Mouse (Mus musculus): Measurements from ENCODE around the gene Slc22a1.

The Slc22a1 gene

GRCm38 (mm10) chr17:12675646-12676045 lies at the start of gene Slc22a1:
TSS of gene Slc22a1 (minus strand) at chr17:12675829.
- DNase-seq, result peak; percentile 93

GRCm38 (mm10) chr17:12724767-12725744 lies 49.4 kb upstream of the Slc22a1 start:
- DNase-seq, result peak; percentile 39

- DNase-seq, result peak; percentile 33
Observed at GRCm38 (mm10) chr17:12723986-12724766, 48.5 kb upstream of the Slc22a1 start.

- peak; percentile 21 for DNase-seq
Observed at GRCm38 (mm10) chr17:12722622-12723021, 47.0 kb upstream of the Slc22a1 start.

GRCm38 (mm10) chr17:12721118-12721886 lies 45.7 kb upstream of the Slc22a1 start:
- DNase-seq, result no peak

- no peak for DNase-seq
Observed at GRCm38 (mm10) chr17:12718251-12718650, 42.6 kb upstream of the Slc22a1 start.

GRCm38 (mm10) chr17:12717445-12717844 lies 41.8 kb upstream of the Slc22a1 start:
- DNase-seq, result no peak

GRCm38 (mm10) chr17:12715032-12715431 lies 39.4 kb upstream of the Slc22a1 start:
- no peak for DNase-seq

- DNase-seq, result peak; percentile 19
Observed at GRCm38 (mm10) chr17:12714080-12714561, 38.5 kb upstream of the Slc22a1 start.

GRCm38 (mm10) chr17:12712993-12713392 lies 37.4 kb upstream of the Slc22a1 start:
- DNase-seq, result no peak

GRCm38 (mm10) chr17:12712191-12712590 lies 36.6 kb upstream of the Slc22a1 start:
- DNase-seq, result no peak

GRCm38 (mm10) chr17:12710976-12711375 lies 35.3 kb upstream of the Slc22a1 start:
- DNase-seq, result no peak

- no peak for DNase-seq
Observed at GRCm38 (mm10) chr17:12710050-12710780, 34.6 kb upstream of the Slc22a1 start.

GRCm38 (mm10) chr17:12708398-12708797 lies 32.8 kb upstream of the Slc22a1 start:
- no peak for DNase-seq

GRCm38 (mm10) chr17:12706590-12707049 lies 31.0 kb upstream of the Slc22a1 start:
- DNase-seq, result no peak

- no peak for DNase-seq
Observed at GRCm38 (mm10) chr17:12702901-12703300, 27.3 kb upstream of the Slc22a1 start.

GRCm38 (mm10) chr17:12700373-12700772 lies 24.7 kb upstream of the Slc22a1 start:
- no peak for DNase-seq

- no peak for DNase-seq
Observed at GRCm38 (mm10) chr17:12691899-12692298, 16.3 kb upstream of the Slc22a1 start.

GRCm38 (mm10) chr17:12689537-12689936 lies 13.9 kb upstream of the Slc22a1 start:
- DNase-seq, result peak; percentile 57

GRCm38 (mm10) chr17:12688427-12689110 lies 12.9 kb upstream of the Slc22a1 start:
- peak; percentile 32 for DNase-seq

All from kidney, adult 9 months (tissue).